Mouse (Mus musculus) B cell, adult 2 months (primary cell): Measurements from ENCODE around the gene Itga3.

Experiments used
- DNase-seq, 2 experiments: peaks; one replicate each; pipeline ENCODE4 v3.0.0; 2022

Itga3 gene

DNA sequence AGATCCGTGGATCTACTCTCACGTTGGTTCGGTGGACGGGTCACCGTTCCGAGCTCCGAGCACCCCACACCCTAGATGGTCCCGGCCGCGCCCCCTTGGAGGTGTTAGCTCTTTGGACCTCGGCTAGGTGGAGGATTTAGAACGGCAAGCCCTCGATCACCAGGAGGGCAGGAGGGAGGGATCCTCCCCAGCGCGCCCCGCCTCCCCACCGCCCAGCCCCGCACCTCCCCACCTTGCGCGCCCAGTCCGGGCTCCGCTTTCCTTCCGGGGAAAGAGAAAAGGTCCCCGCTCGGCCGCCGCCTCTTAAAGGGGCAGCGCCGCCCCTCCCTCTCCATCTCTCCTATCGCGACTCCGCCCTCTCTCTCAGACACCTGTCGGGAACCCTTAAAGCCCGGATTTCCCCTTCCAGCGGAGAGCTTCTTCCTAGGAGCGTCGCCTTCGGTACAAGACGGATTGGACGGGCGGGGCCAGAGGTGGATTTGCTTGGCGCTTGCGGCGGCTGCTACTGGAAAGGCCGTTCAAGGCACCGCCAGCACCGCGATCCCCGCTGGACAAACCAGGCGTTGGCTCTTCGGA is at the start of gene Itga3:
TSS of gene Itga3 (minus strand) at position 266 of the 576 bp plus-strand sequence.
- DNase-seq: no peak

DNA sequence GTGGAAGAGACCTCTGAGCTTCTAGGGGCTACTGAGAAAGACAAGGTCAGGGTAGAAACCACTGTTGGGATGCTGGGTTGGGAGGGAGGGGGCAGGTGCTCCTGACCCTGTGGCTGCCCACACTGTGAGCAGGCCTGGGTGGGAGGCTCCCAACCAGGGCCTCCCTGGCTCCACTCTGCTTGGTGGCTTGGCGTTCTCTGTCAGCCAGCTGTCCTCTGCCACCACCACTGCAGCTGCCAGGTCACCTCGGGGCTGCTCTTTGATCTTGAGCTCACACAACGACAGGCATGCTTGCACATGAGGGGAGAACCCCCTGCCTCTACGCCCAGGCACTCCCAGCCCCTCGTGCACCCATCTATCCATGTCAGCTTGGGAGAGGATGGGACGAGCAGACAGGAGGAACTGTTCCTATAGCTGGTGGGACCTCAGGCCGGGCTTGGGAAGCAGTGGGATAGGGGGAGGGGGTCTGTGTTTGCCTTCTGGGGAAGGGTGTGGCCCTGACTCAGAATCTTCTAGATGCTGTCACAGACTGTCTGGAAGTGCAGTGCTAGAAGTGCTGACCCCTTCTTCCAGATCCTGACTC is 48.9 kb upstream of the Itga3 start:
- DNase-seq: no peak

DNA sequence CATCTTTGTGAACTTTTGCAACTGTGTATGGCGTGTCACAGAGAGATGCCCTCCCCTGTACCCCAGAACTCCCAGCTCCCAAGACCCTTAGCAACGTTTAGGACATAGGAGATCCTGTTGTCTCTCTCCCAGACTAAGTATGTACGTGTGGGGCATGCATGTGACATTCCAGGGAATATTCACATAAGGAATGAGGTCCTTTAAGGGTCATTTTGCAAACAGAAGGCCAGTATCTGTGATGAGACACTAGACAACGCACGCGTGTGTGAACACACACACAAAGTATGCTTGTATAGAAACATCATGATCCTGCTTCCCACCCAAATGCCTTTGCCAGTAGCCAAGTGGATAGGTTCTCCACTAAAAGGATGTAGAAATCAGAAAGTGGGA is 45.5 kb upstream of the Itga3 start:
- DNase-seq: no peak

DNA sequence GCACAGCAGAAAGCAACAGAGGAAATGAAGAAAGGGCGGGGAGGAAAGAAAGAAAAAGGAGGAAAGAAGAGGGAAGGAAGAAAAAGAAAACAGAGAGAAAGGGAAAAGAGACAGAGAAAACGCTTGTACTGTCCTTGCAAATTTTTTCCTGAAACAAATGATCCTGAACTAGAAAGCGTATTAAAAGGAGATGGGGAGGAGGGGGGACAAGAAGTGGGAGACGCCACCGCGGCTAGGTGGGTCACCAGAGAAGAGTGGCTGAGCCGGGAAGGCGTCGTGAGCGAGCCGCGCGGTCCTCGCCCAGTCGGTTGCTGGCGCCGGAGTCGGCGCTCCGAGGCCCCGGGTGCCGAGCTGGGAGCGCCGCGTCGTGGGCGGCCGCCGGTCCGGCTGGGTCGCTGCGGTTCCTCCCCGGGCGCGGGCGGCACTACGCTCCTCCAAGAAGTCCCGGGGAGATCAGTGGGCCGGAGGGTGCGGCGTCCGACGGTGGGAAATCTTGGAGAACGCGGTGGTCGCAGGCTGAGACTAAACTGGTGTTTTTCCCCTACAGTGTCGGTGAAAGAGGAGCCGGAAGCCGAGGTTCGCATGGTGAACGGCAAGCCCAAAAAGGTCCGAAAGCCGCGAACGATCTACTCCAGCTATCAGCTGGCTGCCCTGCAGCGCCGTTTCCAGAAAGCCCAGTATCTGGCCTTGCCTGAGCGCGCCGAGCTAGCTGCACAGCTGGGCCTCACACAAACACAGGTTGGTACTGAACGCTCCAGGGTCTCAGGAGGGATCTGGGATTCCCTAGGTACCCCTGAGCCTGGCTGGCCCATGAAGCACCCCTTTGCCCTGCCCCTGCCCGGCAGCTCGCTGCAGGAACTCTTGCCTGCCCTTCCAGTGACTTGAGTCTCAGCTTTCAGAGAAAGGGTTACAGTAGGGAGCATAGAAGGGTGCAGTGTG is 44.8 kb upstream of the Itga3 start:
- DNase-seq: no peak

DNA sequence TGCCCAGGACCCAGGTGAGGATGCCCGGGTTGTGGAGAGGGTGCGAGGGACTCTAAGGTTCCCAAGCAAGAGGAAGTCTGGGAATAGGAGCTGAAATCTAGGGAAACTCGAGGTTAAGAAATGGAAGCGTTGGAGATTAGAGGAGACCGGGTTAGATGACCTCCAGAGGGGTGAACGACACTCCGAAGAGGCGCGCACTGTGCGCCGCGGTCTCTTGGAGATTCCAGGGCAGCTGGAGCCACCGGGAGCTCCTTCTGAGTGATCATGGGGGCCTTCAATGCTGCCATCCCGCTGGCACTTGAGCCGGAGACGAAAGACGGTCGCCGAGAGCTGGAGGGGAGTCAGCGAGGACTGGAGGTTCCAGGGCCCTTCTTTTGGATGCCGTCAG is 44.0 kb upstream of the Itga3 start:
- DNase-seq: no peak

DNA sequence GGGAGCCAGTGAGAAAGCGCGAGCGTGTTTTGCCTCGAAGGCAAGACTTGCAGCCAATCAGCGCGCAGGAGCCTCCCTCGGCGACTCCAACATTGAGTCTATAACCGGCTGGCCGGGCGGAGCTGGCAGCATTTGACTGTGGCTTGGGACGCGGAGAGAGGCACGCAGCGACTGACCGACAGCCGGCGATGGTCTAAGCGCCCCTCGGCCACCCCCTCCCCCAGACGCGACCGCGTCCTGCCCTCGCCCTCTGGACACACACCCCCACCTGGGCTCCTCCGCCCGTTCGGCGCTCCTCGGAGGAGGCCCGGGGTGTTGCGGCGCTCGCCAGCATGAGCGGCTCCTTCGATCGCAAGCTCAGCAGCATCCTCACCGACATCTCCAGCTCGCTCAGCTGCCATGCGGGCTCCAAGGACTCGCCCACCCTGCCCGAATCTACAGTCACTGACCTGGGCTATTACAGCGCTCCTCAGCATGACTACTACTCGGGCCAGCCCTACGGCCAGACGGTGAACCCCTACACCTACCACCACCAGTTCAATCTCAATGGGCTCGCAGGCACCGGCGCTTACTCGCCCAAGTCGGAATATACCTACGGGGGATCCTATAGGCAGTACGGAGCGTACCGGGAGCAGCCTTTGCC is 43.5 kb upstream of the Itga3 start, which contains the start of gene Dlx3:
TSS of gene Dlx3 (plus strand) at position 130 of the 643 bp plus-strand sequence.
- DNase-seq: no peak

DNA sequence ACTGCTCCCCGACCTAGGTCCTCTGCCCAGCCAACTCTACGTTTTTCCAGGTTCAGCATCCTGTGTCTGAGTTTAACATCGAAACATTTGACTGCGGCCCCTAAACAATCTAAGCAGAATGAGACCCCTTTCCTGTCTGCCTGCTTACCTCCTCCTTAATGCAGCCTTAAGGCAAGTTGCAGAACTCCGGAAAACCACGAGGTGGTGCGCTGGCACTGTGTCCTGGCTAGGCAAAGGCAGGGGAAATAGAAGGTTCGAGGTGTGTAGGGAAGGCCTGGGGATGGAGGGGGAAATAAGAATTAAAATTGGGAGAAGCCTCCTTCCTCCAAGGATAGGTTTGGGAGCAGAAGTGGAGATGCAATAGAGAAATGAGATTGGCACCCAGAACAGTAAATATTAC is 41.9 kb upstream of the Itga3 start:
- peak; percentile 65 to 66 for DNase-seq

DNA sequence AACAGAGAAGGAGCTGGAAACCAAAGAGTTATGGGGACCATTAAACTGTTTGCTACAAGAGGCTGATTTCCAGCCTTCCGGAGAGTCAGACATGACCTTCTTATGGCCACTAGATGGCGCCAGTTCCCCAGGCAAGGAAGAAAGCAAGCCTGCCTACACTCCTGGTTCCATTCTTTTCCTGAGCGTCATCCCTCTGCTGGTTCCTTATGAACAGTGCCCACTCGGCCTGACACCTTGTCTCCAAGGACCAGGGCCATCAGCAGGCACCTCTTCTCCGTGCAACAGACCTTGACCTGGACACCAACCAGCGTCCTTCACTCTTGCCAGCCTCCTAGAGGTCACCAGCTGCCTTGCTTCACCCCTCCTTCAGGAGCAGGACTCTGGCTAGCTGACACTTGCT is 40.4 kb upstream of the Itga3 start:
- peak; percentile 72 to 73 for DNase-seq

DNA sequence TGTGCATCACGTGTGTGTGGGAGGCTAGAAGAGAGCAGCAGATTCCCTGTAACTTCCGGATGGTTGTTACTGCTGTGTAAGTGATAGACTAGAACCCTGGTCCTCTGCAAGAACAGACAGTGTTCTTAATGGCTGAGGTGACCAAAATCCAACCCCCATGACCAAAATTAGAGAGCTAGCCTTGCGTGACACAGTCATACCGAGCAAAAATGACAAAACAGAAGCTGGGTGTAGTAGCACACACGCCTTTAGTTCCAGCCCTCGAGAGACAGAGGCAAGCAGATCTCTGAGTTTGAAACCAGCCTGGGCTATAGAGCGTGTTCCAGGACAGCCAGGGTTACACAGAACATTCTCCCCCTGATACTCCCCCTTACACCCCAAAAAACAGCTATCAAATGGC is 33.5 kb upstream of the Itga3 start:
- no peak for DNase-seq

DNA sequence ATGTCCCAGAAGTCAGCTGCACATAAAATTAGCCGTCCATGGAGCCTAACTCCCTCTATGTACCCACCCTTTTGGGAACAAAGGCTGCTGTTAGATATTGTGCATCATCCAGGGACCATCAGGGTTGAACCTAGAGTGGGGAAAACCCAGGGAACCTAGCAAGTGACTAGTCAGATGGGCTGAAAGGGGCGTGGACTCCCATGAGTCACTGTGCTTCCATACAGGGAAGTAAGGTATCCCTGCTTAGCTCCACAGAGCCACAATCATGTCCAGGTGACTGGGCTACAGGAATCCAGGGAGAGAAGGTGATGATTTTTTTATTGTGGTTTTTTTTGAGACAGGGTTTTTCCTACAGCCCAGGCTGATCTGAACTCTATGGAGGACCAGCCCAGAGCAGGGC is 32.4 kb upstream of the Itga3 start:
- DNase-seq: no peak

DNA sequence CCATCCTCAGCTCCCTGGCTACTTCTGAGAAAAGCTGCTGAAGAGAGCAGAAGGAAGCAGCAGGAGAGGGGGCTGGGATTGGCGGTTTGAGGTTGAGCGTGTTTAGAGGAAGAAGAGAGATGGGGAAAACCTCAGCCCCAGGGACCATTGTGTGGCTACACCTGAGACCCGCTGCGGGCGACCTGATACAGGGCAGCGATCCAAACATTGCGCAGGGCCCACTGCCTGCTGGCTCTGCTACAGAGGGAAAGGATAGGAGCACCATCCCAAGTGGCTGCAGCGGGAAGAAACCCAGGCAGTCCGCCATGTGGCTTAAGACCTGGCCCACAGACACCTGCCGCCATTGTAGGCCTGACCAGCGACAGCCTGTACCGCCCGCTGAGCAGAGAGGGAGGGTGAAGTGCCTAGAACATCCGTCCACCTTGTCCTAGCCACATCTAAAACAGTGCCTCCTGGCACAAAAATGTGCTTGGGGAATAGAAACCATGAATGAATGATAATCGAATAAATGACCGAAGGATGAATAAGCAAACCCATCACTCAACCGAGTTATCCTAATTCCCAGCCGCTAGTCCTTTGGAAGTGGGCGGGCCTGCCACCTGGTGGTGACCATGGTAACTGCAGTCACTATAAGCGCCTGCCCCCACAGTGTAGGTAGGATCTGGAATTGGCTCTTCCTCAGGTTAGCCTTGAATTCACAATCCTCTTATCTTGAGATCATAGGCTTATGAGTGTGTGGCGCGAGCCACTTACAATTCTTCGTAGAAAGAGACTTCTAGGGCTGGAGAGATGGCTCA is 30.0 kb upstream of the Itga3 start:
- peak; percentile 74 to 75 for DNase-seq

DNA sequence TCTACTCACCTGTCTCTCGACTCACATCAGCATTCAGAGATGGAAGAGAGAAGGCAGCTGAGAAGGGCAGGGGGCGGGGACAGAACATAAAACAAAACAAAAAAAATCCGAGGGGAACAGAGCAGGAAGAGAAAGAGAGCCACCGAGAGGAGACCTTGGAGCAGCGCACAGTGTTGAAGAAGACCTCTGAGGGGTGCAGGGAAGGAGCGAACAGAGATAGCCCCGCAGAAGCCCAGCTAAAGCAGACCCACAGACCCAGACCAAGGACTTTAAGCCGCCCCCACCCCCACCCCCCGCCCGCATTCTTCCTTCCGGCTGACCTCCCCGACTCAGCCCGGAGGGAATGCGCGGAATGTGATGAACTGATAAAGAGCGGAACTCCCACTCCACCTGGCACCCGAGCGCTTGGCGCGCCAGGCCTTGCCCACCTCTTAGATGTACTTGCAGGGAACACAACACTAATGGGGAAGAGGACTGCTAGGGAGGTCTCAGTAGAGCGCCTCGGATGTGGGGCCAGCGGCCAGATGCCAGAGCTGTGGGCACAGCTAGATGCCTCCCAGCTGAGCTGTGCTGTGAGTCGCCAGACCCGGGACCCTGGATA is 28.8 kb upstream of the Itga3 start:
- DNase-seq: no peak

DNA sequence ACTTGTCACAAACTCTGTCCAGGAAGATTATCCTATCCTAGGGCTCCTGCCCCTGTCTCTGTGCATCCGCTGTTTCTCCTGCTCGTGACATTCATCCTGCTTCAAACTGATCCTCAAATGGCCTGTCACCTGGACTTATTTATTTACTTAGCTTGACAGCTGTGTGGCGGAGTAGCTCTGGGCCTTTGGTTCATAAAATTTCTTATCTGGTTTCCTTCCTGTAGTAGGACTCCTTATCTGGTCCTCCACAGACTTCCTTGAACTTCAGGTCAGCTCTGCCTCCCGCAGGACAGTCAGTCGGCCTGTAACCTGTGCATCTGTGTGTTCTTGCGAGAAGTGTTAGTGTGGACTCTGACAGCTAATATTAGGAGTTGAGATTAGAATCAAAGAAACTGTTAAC is 27.7 kb upstream of the Itga3 start:
- DNase-seq: no peak

DNA sequence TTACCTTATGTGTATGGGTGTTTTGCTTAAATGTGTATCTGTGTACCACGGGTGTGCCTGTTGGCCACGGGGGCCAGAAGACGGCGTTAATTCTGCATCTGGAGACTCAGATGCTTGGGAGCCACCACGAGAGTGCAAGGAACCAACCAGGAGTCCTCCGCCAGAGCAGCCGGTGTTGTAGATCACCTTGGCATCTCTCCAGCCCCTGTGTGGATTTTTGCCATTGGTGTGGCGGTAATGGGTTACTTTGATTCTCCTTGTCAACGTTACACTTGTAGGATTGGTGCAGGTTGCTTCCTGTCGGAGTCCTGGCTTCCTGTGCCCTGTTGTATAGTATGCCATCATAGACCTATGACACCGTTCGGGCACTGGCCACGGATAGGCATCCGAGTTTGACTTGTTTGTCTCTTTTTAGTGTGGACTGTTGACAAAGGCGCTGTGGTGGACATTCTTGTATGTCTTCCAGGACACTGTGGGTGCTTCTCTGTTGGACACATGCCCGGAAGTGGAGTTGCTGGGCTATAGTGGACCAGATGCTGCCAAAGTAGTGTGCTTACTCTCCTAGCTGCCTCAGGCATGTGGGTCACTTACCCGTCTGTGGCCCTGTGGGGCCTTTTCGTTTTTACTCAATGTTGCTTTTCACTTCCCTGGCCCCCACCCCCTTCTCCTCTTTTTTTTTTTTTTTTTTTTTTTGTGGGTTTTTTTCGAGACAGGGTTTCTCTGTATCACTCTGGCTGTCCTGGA is 25.7 kb upstream of the Itga3 start:
- DNase-seq: no peak

DNA sequence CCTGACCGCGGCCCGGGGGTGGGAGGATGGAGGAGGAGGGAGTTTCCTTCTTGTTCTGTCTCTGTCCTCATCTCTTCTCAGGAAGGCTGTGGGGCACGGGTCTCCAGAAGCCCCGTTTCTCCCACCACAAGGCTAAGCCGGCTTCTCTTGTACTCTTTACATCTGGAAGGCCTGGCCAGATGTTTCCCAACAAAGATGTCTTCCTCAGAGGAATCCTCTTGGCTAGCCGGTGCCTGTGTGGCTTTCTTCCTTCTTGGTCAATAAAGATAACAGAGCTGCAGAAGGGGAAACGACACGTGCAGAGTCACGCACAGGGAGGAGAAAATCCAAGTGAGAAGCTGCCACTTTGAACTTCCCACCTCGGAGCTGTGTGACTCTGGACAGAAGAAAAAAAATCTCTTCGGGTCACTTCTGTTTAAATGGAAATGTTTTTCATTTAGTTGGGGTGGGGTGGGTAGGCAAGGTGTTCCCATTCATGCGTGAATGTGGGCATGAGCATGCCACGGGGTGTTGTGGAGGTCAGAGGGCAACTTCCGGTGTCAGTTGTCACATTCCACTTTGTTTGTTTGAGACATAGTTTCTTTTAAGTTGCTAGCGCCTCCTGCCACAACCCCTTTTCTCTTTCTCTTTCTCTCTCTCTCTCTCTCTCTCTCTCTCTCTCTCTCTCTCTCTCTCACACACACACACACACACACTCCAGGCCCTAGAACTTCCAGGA is 24.6 kb upstream of the Itga3 start:
- no peak for DNase-seq

DNA sequence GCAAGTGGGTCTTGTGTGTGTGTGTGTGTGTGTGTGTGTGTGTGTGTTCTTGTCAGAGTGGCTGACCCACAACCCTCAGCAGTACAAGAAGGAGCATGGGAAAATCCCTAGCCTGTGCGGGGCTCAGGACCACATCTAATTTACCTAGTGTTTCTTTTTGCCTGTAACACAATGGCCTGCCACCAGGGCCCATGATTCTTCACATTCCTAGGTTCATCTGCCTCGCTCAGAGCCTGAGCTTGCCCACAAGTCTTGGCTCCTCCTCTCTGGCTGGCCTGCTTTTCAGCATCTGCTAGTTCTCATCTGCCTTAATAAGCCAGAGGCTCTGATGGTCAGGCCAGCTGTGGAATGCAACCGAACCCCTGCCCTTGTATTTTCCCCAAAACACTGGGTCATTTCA is 23.8 kb upstream of the Itga3 start:
- no peak for DNase-seq

DNA sequence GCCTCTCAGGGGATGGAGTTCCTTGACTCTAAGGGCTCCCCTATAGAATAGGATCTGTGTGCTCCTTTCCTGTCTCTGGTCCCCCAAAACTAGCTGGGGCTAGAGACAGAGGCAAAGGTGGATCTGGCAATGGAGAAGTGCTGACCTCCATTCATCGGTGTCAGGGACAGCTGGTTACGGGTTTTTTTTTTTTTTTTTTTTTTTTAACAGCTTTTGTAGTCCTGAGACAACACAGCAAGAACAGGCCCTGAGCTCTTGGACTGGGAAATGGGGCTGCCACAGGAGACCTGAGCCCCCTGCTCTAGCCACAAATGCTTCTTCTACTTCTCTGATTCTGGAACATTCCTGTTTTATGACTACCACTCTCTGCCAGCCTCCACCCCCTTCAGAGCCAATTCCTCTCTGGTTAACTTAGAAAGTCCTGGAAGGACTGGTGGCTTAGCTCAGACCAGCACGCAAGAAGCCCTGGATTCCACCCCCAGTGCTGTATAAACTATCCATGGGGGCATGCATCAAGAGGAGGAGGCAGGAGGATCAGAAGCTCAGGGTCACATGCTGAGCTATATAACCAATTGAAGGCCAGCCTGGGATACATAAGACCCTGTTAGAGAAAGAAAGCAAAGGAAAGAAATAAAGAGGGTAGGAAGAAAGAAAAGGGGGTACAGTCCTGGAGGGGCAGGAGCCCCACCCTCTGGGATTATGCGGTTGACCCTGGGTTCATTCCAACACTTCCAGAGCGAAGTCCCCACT is 21.9 kb upstream of the Itga3 start:
- DNase-seq: no peak

DNA sequence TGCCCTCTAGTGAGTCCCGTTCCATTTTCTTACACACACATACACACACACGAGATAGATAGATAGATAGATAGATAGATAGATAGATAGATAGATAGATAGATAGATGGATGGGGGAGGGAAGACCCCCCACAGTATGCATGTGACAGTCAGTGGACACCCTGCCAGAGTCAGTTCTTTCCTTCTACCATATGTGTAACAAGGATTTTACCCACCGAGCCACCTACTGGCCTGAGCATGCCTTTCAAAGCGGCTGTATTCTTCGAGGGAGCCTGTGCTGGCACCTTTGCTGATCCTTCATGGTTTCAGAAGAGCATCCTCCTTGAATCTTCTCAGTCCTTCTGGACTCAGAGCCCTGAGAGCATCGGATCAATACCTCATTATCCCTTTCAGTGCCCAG is 21.3 kb upstream of the Itga3 start:
- DNase-seq: no peak

DNA sequence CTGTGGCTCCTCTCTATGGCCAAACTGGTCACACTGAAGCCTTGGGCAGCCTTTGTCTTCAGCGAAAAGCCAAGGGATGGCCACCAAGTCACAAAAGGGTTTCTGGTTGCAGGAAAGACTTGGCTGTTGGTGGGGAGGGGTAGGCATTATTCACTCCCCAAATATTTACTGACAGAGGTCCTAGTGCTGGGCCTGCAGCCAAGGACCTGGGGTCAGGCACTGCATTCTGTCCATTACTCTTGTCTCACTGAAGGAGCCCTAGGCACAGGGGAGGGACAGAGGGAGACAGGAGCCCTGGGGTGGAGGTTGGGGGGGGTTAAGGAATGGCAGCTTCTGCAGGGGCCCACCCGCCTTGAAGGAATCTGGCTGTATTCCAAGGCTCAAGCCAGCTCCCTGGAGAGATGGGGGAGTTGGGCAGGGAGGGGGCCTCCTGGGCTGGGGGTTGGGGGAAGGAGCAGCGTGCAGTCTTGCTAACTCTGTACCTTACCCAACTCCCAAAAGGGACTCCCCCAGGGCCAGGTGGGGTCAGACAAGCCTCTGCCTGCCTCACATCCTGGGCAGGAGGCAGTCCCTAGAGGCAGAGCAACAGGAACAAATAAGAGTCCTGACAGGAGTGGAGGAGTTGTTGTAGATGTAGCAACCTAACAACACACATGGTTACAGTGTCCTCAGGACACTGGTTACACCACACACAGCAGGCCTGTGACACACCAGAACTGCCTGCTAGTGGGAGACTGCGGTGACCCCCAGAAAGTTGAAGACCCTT is 20.2 kb upstream of the Itga3 start:
- DNase-seq: no peak
